Mouse (Mus musculus) ES-Bruce4 (cell line): ENCODE measurements around the gene Amz2.

ENCODE experiments used
- CTCF ChIP-seq: IDR thresholded peaks from one replicate; pipeline ENCODE4 v1.8.1; 2011; ENCODE audit warnings: low read depth, low read length
- POLR2A ChIP-seq: IDR thresholded peaks from one replicate; pipeline ENCODE4 v1.8.1; 2011; ENCODE audit warnings: low read length; ENCODE audit not compliant: insufficient read depth

GRCm38 (mm10) chr11:109472171-109472691, 46.5 kb downstream of the Amz2 start:
- TF ChIP-seq CTCF = no peak
- TF ChIP-seq POLR2A = no peak
